Mouse (Mus musculus): ENCODE measurements around the gene Maco1.
"Not testable (repeated sequence)": the region's sequence is repeated elsewhere in the genome, so short reads cannot be mapped to it uniquely, and the experiment has no call there.

Maco1 gene

GRCm38 (mm10) chr4:134858494-134858893, 5.3 kb upstream of the Maco1 start:
- no peak for DNase-seq (ENCODE audit: low read depth)

GRCm38 (mm10) chr4:134856501-134856900, 3.4 kb upstream of the Maco1 start:
- no peak for DNase-seq (ENCODE audit: low read depth)

GRCm38 (mm10) chr4:134856056-134856455, 2.9 kb upstream of the Maco1 start:
- DNase-seq (ENCODE audit: low read depth): no peak

GRCm38 (mm10) chr4:134855371-134855770, 2.2 kb upstream of the Maco1 start:
- no peak for DNase-seq (ENCODE audit: low read depth)

GRCm38 (mm10) chr4:134853637-134854485, 716 bp upstream of the Maco1 start:
- peak; percentile 97 for DNase-seq (ENCODE audit: low read depth)

GRCm38 (mm10) chr4:134852438-134853255, 498 bp downstream of the Maco1 start:
- peak; percentile 43 for DNase-seq (ENCODE audit: low read depth)

GRCm38 (mm10) chr4:134851876-134852275, 1.3 kb downstream of the Maco1 start:
- DNase-seq (ENCODE audit: low read depth): peak; percentile 49

- DNase-seq (ENCODE audit: low read depth): no peak
These were observed 1.9 kb downstream of the Maco1 start for GRCm38 (mm10) chr4:134851236-134851635.

GRCm38 (mm10) chr4:134850551-134850950, 2.6 kb downstream of the Maco1 start:
- DNase-seq (ENCODE audit: low read depth): no peak

GRCm38 (mm10) chr4:134847587-134847986, 5.6 kb downstream of the Maco1 start:
- no peak for DNase-seq (ENCODE audit: low read depth)

GRCm38 (mm10) chr4:134843566-134843965, 9.6 kb downstream of the Maco1 start:
- no peak for DNase-seq (ENCODE audit: low read depth)

- DNase-seq (ENCODE audit: low read depth): no peak
These were observed 12.9 kb downstream of the Maco1 start for GRCm38 (mm10) chr4:134840231-134840630.

- DNase-seq (ENCODE audit: low read depth): not testable (repeated sequence)
These were observed 14.4 kb downstream of the Maco1 start for GRCm38 (mm10) chr4:134838706-134839105.

- DNase-seq (ENCODE audit: low read depth): no peak
These were observed 14.9 kb downstream of the Maco1 start for GRCm38 (mm10) chr4:134838221-134838620.

- no peak for DNase-seq (ENCODE audit: low read depth)
These were observed 17.7 kb downstream of the Maco1 start for GRCm38 (mm10) chr4:134835486-134835885.

GRCm38 (mm10) chr4:134831934-134832333, 21.2 kb downstream of the Maco1 start:
- DNase-seq (ENCODE audit: low read depth): no peak

GRCm38 (mm10) chr4:134827806-134828205, 25.3 kb downstream of the Maco1 start:
- no peak for DNase-seq (ENCODE audit: low read depth)

- DNase-seq (ENCODE audit: low read depth): no peak
These were observed 26.8 kb downstream of the Maco1 start for GRCm38 (mm10) chr4:134826348-134826747.

GRCm38 (mm10) chr4:134825864-134826263, 27.3 kb downstream of the Maco1 start:
- not testable (repeated sequence) for DNase-seq (ENCODE audit: low read depth)

- no peak for DNase-seq (ENCODE audit: low read depth)
These were observed 29.6 kb downstream of the Maco1 start for GRCm38 (mm10) chr4:134823560-134823959.

GRCm38 (mm10) chr4:134821061-134821460, 32.1 kb downstream of the Maco1 start:
- DNase-seq (ENCODE audit: low read depth): no peak

- no peak for DNase-seq (ENCODE audit: low read depth)
These were observed 35.4 kb downstream of the Maco1 start for GRCm38 (mm10) chr4:134817706-134818105.

GRCm38 (mm10) chr4:134814229-134814571, 38.9 kb downstream of the Maco1 start:
- DNase-seq (ENCODE audit: low read depth): no peak

Measured in naive thymus-derived CD4-positive, alpha-beta T cell, adult 2 months (primary cell).